Mouse (Mus musculus) ES-Bruce4 (cell line): ENCODE data around the gene Nckipsd.

Experiments used
- CTCF ChIP-seq: IDR thresholded peaks from one replicate; pipeline ENCODE4 v1.8.1; 2011; ENCODE audit warnings: low read depth, low read length
- EP300 ChIP-seq: IDR thresholded peaks from 2 replicates; pipeline ENCODE4 v1.6.1; 2011; ENCODE audit warnings: low read depth, low read length; ENCODE audit not compliant: insufficient read depth

DNA sequence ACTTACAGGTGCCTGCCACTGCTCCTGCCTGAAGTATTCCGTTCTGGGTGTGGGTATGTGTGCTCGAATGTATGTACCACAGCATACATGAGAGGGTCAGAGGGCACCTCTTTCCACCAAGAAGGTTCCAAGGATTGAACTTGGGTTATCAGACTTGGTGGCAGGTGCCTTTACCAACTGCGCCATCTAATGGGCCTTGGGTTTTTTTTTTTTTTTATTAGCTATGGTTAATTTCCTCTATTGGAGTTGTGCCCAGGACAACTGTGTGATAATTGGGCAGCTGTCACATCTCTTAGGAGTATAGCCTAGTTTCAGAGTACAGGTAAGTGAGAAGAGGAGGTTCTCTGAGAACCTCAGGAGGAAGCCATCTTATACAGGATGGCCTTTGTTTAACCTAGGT lies 8.6 kb upstream of the Nckipsd start:
- TF ChIP-seq CTCF (no peak), EP300 (no peak)
